Mouse (Mus musculus): ENCODE results near the gene Maco1.

GRCm38 (mm10) chr4:134756953-134757352 is 96.2 kb downstream of the Maco1 start:
- TF ChIP-seq POLR2A (IDR thresholded peaks at IDR 0.05; ENCODE audit: borderline replicate concordance, insufficient read depth, low read length) (no peak), CTCF (IDR thresholded peaks at IDR 0.05; ENCODE audit: borderline replicate concordance, insufficient read depth, low read depth, low read length) (no peak)

Measured in cerebellum, adult 2 months (tissue).